In the genomic region with DNA sequence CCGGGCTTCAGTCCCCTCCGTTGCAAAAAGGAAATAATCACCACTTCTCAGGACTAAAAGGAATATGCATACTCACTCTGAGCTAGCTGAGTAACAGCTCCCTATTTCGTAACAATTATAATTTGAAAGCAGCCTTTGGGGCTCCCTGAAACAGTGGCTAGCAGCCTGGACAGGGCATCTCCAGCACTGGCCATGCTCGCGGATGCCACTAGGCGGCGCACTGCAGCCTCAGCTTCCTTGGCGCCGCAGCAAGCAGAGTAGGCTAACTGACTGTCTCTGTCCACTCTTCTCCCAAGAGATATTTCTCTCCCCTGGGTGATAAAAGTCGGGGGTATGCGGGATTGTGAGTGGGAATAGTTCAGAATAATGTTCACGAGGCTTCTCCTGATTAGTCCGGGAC, we compare ENCODE assay signal across 8 mouse cellular contexts. TPM values are rescaled to one million over a fixed set of nuclear protein-coding genes. Genes with fewer than 3 reads are reported as not detected.
DNase-seq lines count a peak whose midpoint lies in the region; ATAC-seq and TF ChIP-seq lines count a peak whose summit lies in the region.

No protein-coding gene starts in this region.

- peak; percentile 85 for DNase-seq in hindbrain, embryonic 14.5 days (ENCODE audit: low spot score)
- DNase-seq in c-Kit-positive CD71-positive TER-119-positive erythroid progenitor cells, embryonic 14.5 days (ENCODE audit: low spot score), result peak; percentile 31
- peak; percentile 84 for DNase-seq in gastrocnemius, adult 2 months
- peak; percentile 49 for DNase-seq in layer of hippocampus, adult 9-11 months
- peak; percentile 91 for DNase-seq in testis, postnatal 10 days (ENCODE audit: low spot score)

- no peaks in the 10 kb centered on the region for H3K36me3 ChIP-seq in hindbrain, embryonic 14.5 days (replicated peaks; ENCODE audit: control insufficient read depth, insufficient read depth)
- H3K36me3 ChIP-seq in hindbrain, embryonic 13.5 days, result no peaks in the 10 kb centered on the region
- H3K36me3 ChIP-seq in ES-Bruce4 (ENCODE audit: control insufficient read depth, insufficient read depth, low read length, poor library complexity, severe bottlenecking), result no peaks in the 10 kb centered on the region

- no peaks in the 10 kb centered on the region for H3K9me3 ChIP-seq in hindbrain, embryonic 14.5 days (ENCODE audit: control insufficient read depth, low read length)
- no peaks in the 10 kb centered on the region for H3K9me3 ChIP-seq in hindbrain, embryonic 13.5 days
- H3K9me3 ChIP-seq in ES-Bruce4 (replicated peaks; ENCODE audit: control insufficient read depth, insufficient read depth, low read length, poor library complexity, severe bottlenecking), result no peaks in the 10 kb centered on the region

- no peak overlapping the region for H3K4me2 ChIP-seq in hindbrain, embryonic 14.5 days (replicated peaks)
- H3K4me2 ChIP-seq in hindbrain, embryonic 13.5 days, result no peak overlapping the region

- no peak for ATAC-seq in hindbrain, embryonic 14.5 days (ENCODE audit: low FRiP score)
- no peak for ATAC-seq in hindbrain, embryonic 13.5 days (ENCODE audit: low FRiP score)
- peak; percentile 69 for ATAC-seq in megakaryocyte-erythroid progenitor cell, adult 5-6 weeks (replicated peaks; ENCODE audit: low FRiP score, low TSS enrichment, poor library complexity, severe bottlenecking)

- H3K27ac ChIP-seq in hindbrain, embryonic 14.5 days, result no peak overlapping the region
- no peak overlapping the region for H3K27ac ChIP-seq in hindbrain, embryonic 13.5 days
- no peak overlapping the region for H3K27ac ChIP-seq in ES-Bruce4 (ENCODE audit: insufficient read depth, low read length)
- H3K27ac ChIP-seq in gastrocnemius, adult 2 months, result no peak overlapping the region

- peak; percentile 97 for TF ChIP-seq CTCF in ES-Bruce4 (IDR thresholded peaks at IDR 0.05; ENCODE audit: low read depth, low read length)
- TF ChIP-seq CTCF in gastrocnemius, adult 2 months (IDR thresholded peaks at IDR 0.05), result no peak; the same call in 1 of the 2 replicates

- peaks cover 50% of the 10 kb centered on the region for H3K27me3 ChIP-seq in hindbrain, embryonic 14.5 days (ENCODE audit: control insufficient read depth, insufficient read depth, low read length)
- peaks cover 63% of the 10 kb centered on the region for H3K27me3 ChIP-seq in hindbrain, embryonic 13.5 days
- H3K27me3 ChIP-seq in ES-Bruce4 (ENCODE audit: control insufficient read depth, insufficient read depth, low read length, poor library complexity, severe bottlenecking), result peaks cover 7% of the 10 kb centered on the region; the same call in 1 of the 2 replicates

- H3K4me3 ChIP-seq in hindbrain, embryonic 14.5 days (replicated peaks; ENCODE audit: low read length), result no peak overlapping the region
- no peak overlapping the region for H3K4me3 ChIP-seq in hindbrain, embryonic 13.5 days
- H3K4me3 ChIP-seq in ES-Bruce4 (ENCODE audit: low read depth, low read length), result no peak overlapping the region
- no peak overlapping the region for H3K4me3 ChIP-seq in gastrocnemius, adult 2 months

- H3K9ac ChIP-seq in hindbrain, embryonic 14.5 days, result no peak overlapping the region
- H3K9ac ChIP-seq in hindbrain, embryonic 13.5 days, result no peak overlapping the region
- H3K9ac ChIP-seq in ES-Bruce4 (ENCODE audit: low read depth, poor library complexity, severe bottlenecking), result no peak overlapping the region

- intact Hi-C loops in gastrocnemius, adult 2 months (cut with DNase I), result loop anchor here (5.0 kb wide), 2 partner anchors 217 to 232 kb away; no protein-coding TSS in a partner anchor

- TF ChIP-seq POLR2A in ES-Bruce4 (IDR thresholded peaks at IDR 0.05; ENCODE audit: insufficient read depth, low read length), result no peak

- H3K4me1 ChIP-seq in hindbrain, embryonic 14.5 days (replicated peaks; ENCODE audit: control insufficient read depth, insufficient read depth, low read length), result peaks cover 16% of the 10 kb centered on the region
- H3K4me1 ChIP-seq in hindbrain, embryonic 13.5 days (replicated peaks), result peaks cover 29% of the 10 kb centered on the region
- H3K4me1 ChIP-seq in ES-Bruce4 (ENCODE audit: control insufficient read depth, insufficient read depth, low read length), result no peaks in the 10 kb centered on the region

- 3% methylated on average over 13 of the region's 13 CpGs for WGBS in hindbrain, embryonic 14.5 days
- WGBS in hindbrain, embryonic 13.5 days, result 2% methylated on average over 13 of the region's 13 CpGs

- TF ChIP-seq EP300 in ES-Bruce4 (IDR thresholded peaks at IDR 0.05; ENCODE audit: insufficient read depth, low read depth, low read length), result no peak

RNA-seq across cellular contexts. Expression of gene Unc5b, which starts 3.6 kb away (rescaled TPM):
- polyA plus RNA-seq in hindbrain, embryonic 14.5 days (2014; fragmentation: Nextera tagmentation; extraction: Ambion mirVana), result 2.8 and 2.9 TPM in 2 replicates
- 2.5 and 3.3 TPM in 2 replicates for polyA plus RNA-seq in hindbrain, embryonic 13.5 days (2015; fragmentation: Nextera tagmentation; extraction: Ambion mirVana)
- polyA plus RNA-seq in ES-Bruce4 (2011; ENCODE audit: insufficient read depth, insufficient read length, low read depth, missing spikeins), result 36.7 and 43.2 TPM in 2 replicates
- 1 to 10 TPM; 1.4 to 2.9 TPM for total RNA-seq in gastrocnemius, adult 2 months (2021)
- total RNA-seq in megakaryocyte-erythroid progenitor cell, adult 5-6 weeks (2014; fragmentation: Nextera tagmentation), result not detected in 2 replicates
- not detected in 2 replicates for total RNA-seq in megakaryocyte-erythroid progenitor cell, adult 5-6 weeks (2017)

Comparison
In these comparisons a context has a peak if more than half of its experiments do, and no peak if none do; other contexts are left out.
1. DNase-seq: peak in every context shown above with its lines; median percentile 91 in testis, postnatal 10 days; 85 in hindbrain, embryonic 14.5 days; 84 in gastrocnemius, adult 2 months; 49 in layer of hippocampus, adult 9-11 months; 31 in c-Kit-positive CD71-positive TER-119-positive erythroid progenitor cells, embryonic 14.5 days.